Mouse (Mus musculus): ENCODE data around the gene Elac2. TPM values are rescaled to one million over a fixed set of nuclear protein-coding genes. Genes with fewer than 3 reads are reported as not detected.

Elac2 gene
- polyA plus RNA-seq, 1 experiment from 2014 or later, result 19.9 TPM

DNA sequence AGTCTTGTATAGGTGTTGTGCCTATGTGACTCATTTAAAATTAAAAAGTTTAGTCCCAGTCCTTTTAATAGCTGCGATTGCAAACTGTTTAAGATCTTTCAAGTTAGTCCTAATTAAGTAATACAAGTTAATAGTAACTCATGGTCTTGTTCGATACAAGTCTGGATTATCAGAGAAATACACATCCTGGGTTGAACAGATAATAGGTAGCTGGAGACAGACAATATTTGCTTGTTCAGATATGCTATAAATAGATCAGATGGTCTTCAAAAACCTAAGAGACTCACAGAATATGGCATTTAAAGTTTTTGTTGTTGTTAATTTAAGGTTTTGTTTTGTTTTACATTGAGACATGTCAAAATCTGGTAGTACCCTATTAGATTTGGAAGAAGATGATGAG is 6.4 kb upstream of the Elac2 start:
- Histone ChIP-seq H3K4me2 (no peak overlapping the region), H3K4me1 (0 out of 2 replicates have a peak, but pooled peaks cover 3% of the 10 kb centered on the region), H3K9ac (no peak overlapping the region), H3K9me3 (no peaks in the 10 kb centered on the region), H3K27ac (replicated peaks) (no peak overlapping the region), H3K36me3 (no peaks in the 10 kb centered on the region), H3K4me3 (no peak overlapping the region), H3K27me3 (replicated peaks) (peaks cover 55% of the 10 kb centered on the region)
- ATAC-seq (ENCODE audit: extremely low read depth, insufficient number of reproducible peaks, low FRiP score, low TSS enrichment), result no peak
- 49% methylated on average over 2 of the region's 2 CpGs for WGBS

DNA sequence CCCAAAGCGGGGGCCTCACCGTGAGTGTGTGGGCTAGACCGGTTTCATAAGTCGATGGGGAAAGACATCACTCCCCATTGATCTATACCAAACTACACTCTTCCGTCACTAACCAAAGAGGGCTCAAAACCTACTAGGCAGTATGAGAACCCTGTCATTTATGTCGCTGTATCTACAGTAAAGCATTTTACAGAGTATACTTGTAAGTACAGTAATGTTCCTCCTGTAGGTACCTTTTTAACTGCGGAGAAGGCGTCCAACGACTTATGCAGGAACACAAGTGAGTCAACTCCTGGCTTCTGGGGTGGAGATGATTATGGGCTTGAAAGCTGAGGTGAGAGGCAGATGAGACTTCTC is 629 bp downstream of the Elac2 start:
- ATAC-seq (ENCODE audit: extremely low read depth, insufficient number of reproducible peaks, low FRiP score, low TSS enrichment), result no peak
- Histone ChIP-seq H3K27ac (replicated peaks) (no peak overlapping the region), H3K4me1 (peaks cover 16% of the 10 kb centered on the region), H3K9ac (peak overlapping the region; percentile 91), H3K36me3 (peaks cover 38% of the 10 kb centered on the region), H3K27me3 (replicated peaks) (peaks cover 13% of the 10 kb centered on the region), H3K4me3 (peak overlapping the region; percentile 98), H3K4me2 (peak overlapping the region; percentile 92), H3K9me3 (no peaks in the 10 kb centered on the region)
- 8% methylated on average over 9 of the region's 9 CpGs for WGBS

DNA sequence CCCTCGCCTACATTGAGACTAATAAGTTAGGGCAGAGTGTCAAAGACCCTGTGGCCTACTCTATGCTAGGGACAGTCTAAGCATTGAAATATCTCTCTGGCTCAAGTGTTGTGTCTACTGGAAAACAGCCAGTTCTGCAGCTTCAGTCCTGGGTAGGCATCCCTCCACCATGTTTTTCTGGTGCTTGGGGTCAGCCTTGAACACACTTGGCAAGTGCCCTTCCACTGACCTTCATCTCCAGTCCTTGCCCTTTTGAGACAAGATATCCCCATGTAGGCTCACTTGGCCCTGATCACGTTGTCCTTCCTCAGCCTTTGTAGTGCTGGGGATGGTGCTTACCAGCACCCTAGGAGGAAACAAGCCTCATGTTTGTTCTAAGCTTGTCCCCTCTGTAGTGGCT is 9.7 kb downstream of the Elac2 start:
- Histone ChIP-seq H3K36me3 (peaks cover 95% of the 10 kb centered on the region), H3K4me2 (no peak overlapping the region), H3K27ac (replicated peaks) (no peak overlapping the region), H3K9ac (no peak overlapping the region), H3K9me3 (no peaks in the 10 kb centered on the region), H3K27me3 (replicated peaks) (no peaks in the 10 kb centered on the region), H3K4me1 (no peaks in the 10 kb centered on the region), H3K4me3 (no peak overlapping the region)
- ATAC-seq (ENCODE audit: extremely low read depth, insufficient number of reproducible peaks, low FRiP score, low TSS enrichment), result no peak
- WGBS, result 83% methylated on average over 2 of the region's 2 CpGs

DNA sequence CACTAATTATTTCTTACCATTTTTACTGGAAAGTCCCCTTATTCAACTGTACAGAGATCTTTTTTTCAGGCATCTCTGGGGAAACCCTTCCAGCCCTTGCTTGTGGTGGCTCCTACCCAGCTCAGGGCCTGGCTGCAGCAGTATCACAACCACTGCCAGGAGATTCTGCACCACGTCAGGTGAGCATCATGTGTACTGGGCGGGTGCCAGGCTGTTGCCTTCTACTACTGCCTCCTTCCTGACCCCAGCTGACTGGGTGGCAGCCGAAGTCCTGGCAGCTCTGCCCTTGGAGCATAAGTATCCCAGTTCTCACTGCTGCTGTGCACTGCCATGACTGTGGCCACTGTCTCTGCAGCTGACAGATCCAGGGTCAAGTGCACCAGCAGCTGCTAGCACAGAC is 19.6 kb downstream of the Elac2 start:
- 76% methylated on average over 3 of the region's 3 CpGs for WGBS
- no peak for ATAC-seq (ENCODE audit: extremely low read depth, insufficient number of reproducible peaks, low FRiP score, low TSS enrichment)

DNA sequence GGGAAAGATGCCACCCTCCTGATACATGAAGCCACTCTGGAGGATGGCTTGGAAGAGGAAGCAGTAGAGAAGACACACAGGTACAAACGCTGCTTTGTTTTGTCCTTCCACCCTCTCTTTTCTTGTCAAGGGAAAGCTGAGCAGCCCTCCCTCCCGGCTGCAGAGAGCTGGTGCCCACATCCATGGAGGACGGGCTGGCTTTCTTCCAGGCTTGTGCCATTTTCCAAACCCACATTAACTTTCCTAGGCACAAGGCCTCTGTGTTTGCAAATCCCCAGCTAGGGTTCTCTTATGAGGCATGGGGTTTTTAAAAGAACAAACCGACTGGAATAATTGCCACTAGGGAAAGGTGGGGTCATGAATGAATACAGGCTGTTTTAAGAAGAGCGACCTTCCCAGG is 20.8 kb downstream of the Elac2 start:
- H3K27me3 ChIP-seq (replicated peaks), result no peaks in the 10 kb centered on the region
- H3K9me3 ChIP-seq, result no peaks in the 10 kb centered on the region
- no peak overlapping the region for H3K9ac ChIP-seq
- H3K27ac ChIP-seq (replicated peaks), result no peak overlapping the region
- H3K4me1 ChIP-seq, result no peaks in the 10 kb centered on the region
- no peak overlapping the region for H3K4me3 ChIP-seq
- peaks cover 92% of the 10 kb centered on the region for H3K36me3 ChIP-seq
- H3K4me2 ChIP-seq, result no peak overlapping the region
- 88% methylated on average over 5 of the region's 5 CpGs for WGBS
- no peak for ATAC-seq (ENCODE audit: extremely low read depth, insufficient number of reproducible peaks, low FRiP score, low TSS enrichment)

More for the DNA sequence above, 19.6 kb downstream of the Elac2 start:
- H3K9me3 ChIP-seq, result no peaks in the 10 kb centered on the region
- H3K27ac ChIP-seq (replicated peaks), result no peak overlapping the region
- H3K4me3 ChIP-seq, result no peak overlapping the region
- H3K27me3 ChIP-seq (replicated peaks), result no peaks in the 10 kb centered on the region
- H3K4me1 ChIP-seq, result no peaks in the 10 kb centered on the region
- H3K9ac ChIP-seq, result no peak overlapping the region
- peaks cover 93% of the 10 kb centered on the region for H3K36me3 ChIP-seq
- no peak overlapping the region for H3K4me2 ChIP-seq

DNA sequence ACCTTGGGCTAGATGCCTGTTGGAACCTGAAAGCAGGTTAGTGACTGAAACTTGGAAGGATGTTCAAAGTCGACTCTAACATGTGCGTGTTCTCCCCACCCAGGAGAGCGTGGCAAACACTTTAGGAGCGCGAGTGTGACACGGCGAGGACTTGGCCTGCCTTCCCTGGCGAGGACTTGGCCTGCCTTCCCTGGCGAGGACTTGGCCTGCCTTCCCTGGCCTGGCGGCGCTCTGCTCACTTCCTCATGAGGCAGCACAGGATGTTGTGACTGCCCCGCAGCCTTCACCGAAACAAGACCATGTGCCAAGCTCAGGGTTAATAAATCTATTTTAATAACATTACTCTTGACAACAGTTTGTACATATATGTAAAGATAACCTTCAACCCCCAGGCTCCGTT is 22.9 kb downstream of the Elac2 start:
- Histone ChIP-seq H3K4me2 (no peak overlapping the region), H3K4me3 (no peak overlapping the region), H3K9me3 (no peaks in the 10 kb centered on the region), H3K4me1 (no peaks in the 10 kb centered on the region), H3K9ac (no peak overlapping the region), H3K36me3 (peaks cover 88% of the 10 kb centered on the region), H3K27ac (replicated peaks) (no peak overlapping the region), H3K27me3 (replicated peaks) (no peaks in the 10 kb centered on the region)
- ATAC-seq (ENCODE audit: extremely low read depth, insufficient number of reproducible peaks, low FRiP score, low TSS enrichment), result no peak
- 84% methylated on average over 14 of the region's 14 CpGs for WGBS

DNA sequence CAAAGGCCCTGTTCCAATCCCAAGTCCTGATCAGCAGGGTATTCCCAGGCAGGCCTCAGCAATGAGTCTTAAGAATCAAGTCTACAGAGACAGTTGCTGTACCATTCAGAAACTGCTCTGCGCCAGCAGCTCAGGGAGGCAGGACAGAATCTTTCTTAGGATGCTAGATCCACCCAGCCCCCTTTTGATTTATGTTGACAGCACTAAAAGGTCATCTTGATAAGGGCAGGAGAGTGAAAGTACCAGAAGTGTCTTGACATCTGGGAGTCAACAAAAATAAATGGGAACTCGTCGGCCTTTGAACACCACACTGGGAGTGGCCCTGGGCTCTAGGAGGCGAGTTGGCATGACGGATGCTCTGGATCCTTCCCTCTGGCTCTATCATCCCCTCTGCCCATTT is 24.8 kb downstream of the Elac2 start:
- Histone ChIP-seq H3K9ac (no peak overlapping the region), H3K4me1 (peaks cover 15% of the 10 kb centered on the region), H3K4me2 (no peak overlapping the region), H3K27ac (replicated peaks) (no peak overlapping the region), H3K36me3 (peaks cover 77% of the 10 kb centered on the region), H3K27me3 (replicated peaks) (no peaks in the 10 kb centered on the region), H3K4me3 (no peak overlapping the region), H3K9me3 (no peaks in the 10 kb centered on the region)
- ATAC-seq (ENCODE audit: extremely low read depth, insufficient number of reproducible peaks, low FRiP score, low TSS enrichment), result no peak
- 59% methylated on average over 5 of the region's 5 CpGs for WGBS

GRCm38 (mm10) chr11:65004836-65005235 is 26.0 kb downstream of the Elac2 start:
- no peak overlapping the region for H3K9ac ChIP-seq
- no peak overlapping the region for H3K27ac ChIP-seq (replicated peaks)
- H3K27me3 ChIP-seq (replicated peaks), result no peaks in the 10 kb centered on the region
- peaks cover 15% of the 10 kb centered on the region for H3K4me1 ChIP-seq
- H3K4me2 ChIP-seq, result no peak overlapping the region
- H3K4me3 ChIP-seq, result no peak overlapping the region
- H3K9me3 ChIP-seq, result no peaks in the 10 kb centered on the region
- WGBS, result 63% methylated on average over 3 of the region's 3 CpGs
- H3K36me3 ChIP-seq, result peaks cover 65% of the 10 kb centered on the region
- ATAC-seq (ENCODE audit: extremely low read depth, insufficient number of reproducible peaks, low FRiP score, low TSS enrichment), result no peak

DNA sequence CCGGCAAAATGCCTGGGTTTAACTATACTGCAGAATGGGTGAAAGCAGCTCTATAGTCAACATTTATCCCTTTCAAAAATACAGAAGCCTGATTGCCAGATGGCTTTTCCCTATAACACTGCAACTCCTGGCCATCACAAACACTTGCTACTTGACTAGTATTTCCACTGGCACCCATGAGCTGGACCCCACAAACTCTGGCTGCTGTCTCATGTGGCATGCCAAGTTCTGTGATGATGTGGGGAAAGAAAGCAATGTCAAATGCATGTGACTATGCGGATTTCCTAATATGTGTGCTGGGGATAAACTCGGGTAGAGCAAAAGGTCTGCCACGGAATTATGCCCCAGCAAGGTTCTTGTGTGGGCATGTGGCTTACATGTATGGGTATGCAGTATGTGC is 27.2 kb downstream of the Elac2 start:
- H3K27me3 ChIP-seq (replicated peaks), result no peaks in the 10 kb centered on the region
- no peak overlapping the region for H3K4me2 ChIP-seq
- peaks cover 54% of the 10 kb centered on the region for H3K36me3 ChIP-seq
- 84% methylated on average over 4 of the region's 4 CpGs for WGBS
- no peak overlapping the region for H3K27ac ChIP-seq (replicated peaks)
- H3K9me3 ChIP-seq, result no peaks in the 10 kb centered on the region
- no peak overlapping the region for H3K4me3 ChIP-seq
- H3K9ac ChIP-seq, result no peak overlapping the region
- H3K4me1 ChIP-seq, result peaks cover 15% of the 10 kb centered on the region
- no peak for ATAC-seq (ENCODE audit: extremely low read depth, insufficient number of reproducible peaks, low FRiP score, low TSS enrichment)

DNA sequence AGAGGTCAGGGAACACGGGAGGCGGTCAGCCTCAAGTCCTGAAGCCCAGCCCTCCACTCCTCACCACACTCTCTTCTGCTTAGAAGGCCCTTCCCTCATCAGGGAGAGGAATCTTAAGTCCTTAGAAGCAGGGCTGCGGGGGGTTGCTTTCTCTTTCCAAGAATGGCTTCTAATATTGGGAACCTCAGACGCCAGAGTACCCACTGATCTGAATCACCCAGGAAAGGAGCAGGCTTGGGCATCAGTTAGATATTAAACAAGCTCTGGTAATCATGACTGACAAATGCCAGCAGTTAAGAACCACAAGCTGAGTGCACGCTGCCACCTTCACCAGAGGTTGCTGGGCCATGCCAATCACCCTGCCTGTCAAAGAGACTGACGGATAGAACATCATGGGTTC is 35.1 kb downstream of the Elac2 start:
- 68% methylated on average over 6 of the region's 6 CpGs for WGBS
- ATAC-seq (ENCODE audit: extremely low read depth, insufficient number of reproducible peaks, low FRiP score, low TSS enrichment), result no peak

DNA sequence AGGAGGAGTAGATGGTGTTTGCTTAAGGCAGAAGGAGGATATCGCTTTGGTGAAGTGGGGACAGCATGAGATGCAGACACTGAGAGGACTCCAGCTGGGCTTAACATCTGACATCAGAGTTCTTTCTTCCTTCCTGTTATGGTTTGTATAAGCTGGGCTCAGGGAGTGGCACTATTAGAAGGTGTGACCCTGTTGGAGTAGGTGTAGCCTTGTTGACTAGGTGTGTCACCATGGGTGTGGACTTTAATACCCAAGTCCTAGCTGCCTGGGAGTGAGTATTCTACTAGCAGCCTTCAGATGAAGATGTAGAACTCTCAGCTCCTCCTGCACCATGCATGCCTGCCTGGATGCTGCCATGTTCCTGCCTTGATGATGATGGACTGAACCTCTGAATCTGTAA is 37.9 kb downstream of the Elac2 start:
- Histone ChIP-seq H3K27ac (replicated peaks) (no peak overlapping the region), H3K27me3 (replicated peaks) (no peaks in the 10 kb centered on the region), H3K4me3 (no peak overlapping the region), H3K9ac (no peak overlapping the region), H3K4me1 (no peaks in the 10 kb centered on the region), H3K36me3 (peaks cover 35% of the 10 kb centered on the region), H3K4me2 (no peak overlapping the region), H3K9me3 (no peaks in the 10 kb centered on the region)
- ATAC-seq (ENCODE audit: extremely low read depth, insufficient number of reproducible peaks, low FRiP score, low TSS enrichment), result no peak
- WGBS, result 91% methylated on average over 1 of the region's 1 CpGs

More for the DNA sequence above, 35.1 kb downstream of the Elac2 start:
- no peak overlapping the region for H3K4me2 ChIP-seq
- H3K27ac ChIP-seq (replicated peaks), result no peak overlapping the region
- H3K9me3 ChIP-seq, result no peaks in the 10 kb centered on the region
- peaks cover 31% of the 10 kb centered on the region for H3K36me3 ChIP-seq
- H3K4me3 ChIP-seq, result no peak overlapping the region
- no peak overlapping the region for H3K9ac ChIP-seq
- no peaks in the 10 kb centered on the region for H3K4me1 ChIP-seq
- H3K27me3 ChIP-seq (replicated peaks), result no peaks in the 10 kb centered on the region

DNA sequence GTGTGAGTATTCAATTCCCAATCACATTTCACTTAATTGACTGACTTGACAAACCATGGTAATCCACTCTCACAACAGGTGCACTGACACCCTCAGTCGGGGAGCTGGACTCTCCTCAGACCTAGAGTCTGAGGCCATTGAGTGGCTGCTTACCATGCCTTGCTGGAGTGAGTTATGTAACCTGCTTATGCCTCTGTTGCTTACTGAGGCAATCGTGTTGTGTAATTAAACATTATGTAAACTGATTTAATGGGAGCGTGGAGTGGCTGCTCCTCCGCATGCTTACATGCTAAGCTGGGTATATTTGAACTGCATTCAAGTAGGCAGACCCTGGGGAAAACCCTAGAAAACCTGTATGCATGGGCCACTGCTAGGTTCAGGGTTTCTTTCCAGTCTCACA is 41.9 kb downstream of the Elac2 start:
- H3K36me3 ChIP-seq, result peaks cover 55% of the 10 kb centered on the region
- 87% methylated on average over 4 of the region's 4 CpGs for WGBS

More for the DNA sequence above, 41.9 kb downstream of the Elac2 start:
- no peak overlapping the region for H3K4me2 ChIP-seq
- no peak overlapping the region for H3K9ac ChIP-seq
- H3K4me1 ChIP-seq, result no peaks in the 10 kb centered on the region
- H3K27ac ChIP-seq (replicated peaks), result no peak overlapping the region
- no peaks in the 10 kb centered on the region for H3K9me3 ChIP-seq
- no peak overlapping the region for H3K4me3 ChIP-seq
- ATAC-seq (ENCODE audit: extremely low read depth, insufficient number of reproducible peaks, low FRiP score, low TSS enrichment), result no peak
- H3K27me3 ChIP-seq (replicated peaks), result no peaks in the 10 kb centered on the region
